Mouse (Mus musculus): ENCODE results near the gene Glrx5.

DNA sequence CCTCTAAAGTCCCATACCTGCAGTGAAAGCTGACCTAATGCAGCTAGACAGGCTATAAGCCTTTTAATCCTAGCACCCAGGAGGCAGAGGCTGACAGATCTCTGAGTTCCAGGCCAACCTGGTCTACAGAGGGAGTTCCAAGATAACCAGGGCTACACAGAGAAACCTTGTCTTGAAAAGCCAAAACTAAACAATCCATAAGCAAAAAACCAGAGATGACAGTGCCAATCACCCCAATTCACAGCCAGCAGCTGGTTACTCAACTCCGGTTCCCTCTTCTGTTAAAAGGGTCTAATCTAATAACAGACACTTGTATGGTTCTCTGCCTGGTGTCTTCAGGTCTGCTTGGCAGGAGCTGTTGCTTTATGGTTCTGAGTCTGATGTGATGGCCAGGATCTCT lies 20.9 kb upstream of the Glrx5 start:
- TF ChIP-seq USF2 (IDR thresholded peaks at IDR 0.05; ENCODE audit: borderline replicate concordance in 1 of 2, insufficient read depth in 1 of 2, low read depth in 1 of 2, low read length in 2 of 2) (no peak), ZKSCAN1 (IDR thresholded peaks at IDR 0.05; ENCODE audit: low read depth, low read length) (no peak), POLR2A (IDR thresholded peaks at IDR 0.05; ENCODE audit: control insufficient read depth in 1 of 2, insufficient read depth in 1 of 2, low read depth in 1 of 2, low read length in 2 of 2, poor library complexity in 1 of 2) (no peak), CTCF (IDR thresholded peaks at IDR 0.05 in 2 of 3, conservative IDR thresholded peaks at IDR 0.05 in 1 of 3; ENCODE audit: control insufficient read depth in 1 of 3, insufficient read depth in 1 of 3, low read depth in 2 of 3, low read length in 3 of 3, poor library complexity in 1 of 3, severe bottlenecking in 1 of 3) (no peak), MAX (IDR thresholded peaks at IDR 0.05; ENCODE audit: low read length) (no peak), ZMIZ1 (IDR thresholded peaks at IDR 0.05; ENCODE audit: low read depth, low read length) (no peak), POLR2AphosphoS2 (IDR thresholded peaks at IDR 0.05; ENCODE audit: low read length) (no peak), SMC3 (IDR thresholded peaks at IDR 0.05; ENCODE audit: low read depth, low read length) (no peak), MXI1 (IDR thresholded peaks at IDR 0.05; ENCODE audit: low read depth, low read length) (0 out of 2 replicates have a peak, but pooled peaks have one; percentile 27), NELFE (IDR thresholded peaks at IDR 0.05; ENCODE audit: low read depth, low read length) (no peak; the same call in 1 of the 2 replicates), CHD1 (IDR thresholded peaks at IDR 0.05; ENCODE audit: low read depth, low read length) (no peak), TBP (IDR thresholded peaks at IDR 0.05; ENCODE audit: low read depth, low read length) (peak; percentile 55; the same call in 1 of the 2 replicates), E2F4 (IDR thresholded peaks at IDR 0.05; ENCODE audit: borderline replicate concordance, low read depth, low read length) (no peak)
